Mouse (Mus musculus): ENCODE data around the gene Tsc1. TPM values are rescaled to one million over a fixed set of nuclear protein-coding genes. Genes with fewer than 3 reads are reported as not detected.

The Tsc1 gene
- total and polyA plus RNA-seq, 3 experiments: 8.0 to 16.4 TPM; not detected in 1

GRCm38 (mm10) chr2:28617498-28618486, 23.2 kb upstream of the Tsc1 start (continued):
- TF ChIP-seq POLR2A (IDR thresholded peaks at IDR 0.05; ENCODE audit: control insufficient read depth in 1 of 2, insufficient read depth in 1 of 2, low read depth in 1 of 2, low read length in 2 of 2, poor library complexity in 1 of 2) (peak in 1 of 2 experiments; percentile 15; a peak in 1 of 4 replicates), EP300 (IDR thresholded peaks at IDR 0.05; ENCODE audit: low read depth in 1 of 2, low read length in 2 of 2) (peak in 1 of 2 experiments; percentile 44; a peak in 2 of 4 replicates), USF1 (IDR thresholded peaks at IDR 0.05; ENCODE audit: low read depth, low read length) (no peak), TBP (IDR thresholded peaks at IDR 0.05; ENCODE audit: low read depth, low read length) (0 out of 2 replicates have a peak, but pooled peaks have one; percentile 28)

GRCm38 (mm10) chr2:28618777-28619336, 22.2 kb upstream of the Tsc1 start:
- H3K27ac ChIP-seq (ENCODE audit: control insufficient read depth, low read depth, low read length): peak overlapping the region; percentile 97
- peak; percentile 59 for DNase-seq (ENCODE audit: low read depth, low spot score)
- H3K4me1 ChIP-seq (ENCODE audit: control insufficient read depth in 1 of 2, insufficient read depth in 2 of 2, low read length in 2 of 2): peaks cover 5 to 54% of the 10 kb centered on the region in 2 experiments
- no peaks in the 10 kb centered on the region for H3K9me3 ChIP-seq (replicated peaks; ENCODE audit: insufficient read depth, low read length)
- H3K4me3 ChIP-seq (ENCODE audit: control insufficient read depth in 1 of 2, insufficient read depth in 1 of 2, low read depth in 2 of 2, low read length in 2 of 2): peak overlapping the region; percentile 88 to 89
- peak overlapping the region; percentile 95 for H3K9ac ChIP-seq (ENCODE audit: control insufficient read depth, low read depth, low read length, poor library complexity, severe bottlenecking)
- H3K27me3 ChIP-seq (ENCODE audit: control insufficient read depth in 1 of 2, insufficient read depth in 2 of 2, low read length in 2 of 2): no peaks in the 10 kb centered on the region
- peaks cover 10 to 48% of the 10 kb centered on the region in 2 experiments for H3K36me3 ChIP-seq (ENCODE audit: control insufficient read depth in 1 of 2, insufficient read depth in 2 of 2, low read length in 2 of 2)
- H3K79me2 ChIP-seq (ENCODE audit: control insufficient read depth, insufficient read depth, low read length, poor library complexity): peaks cover 53% of the 10 kb centered on the region
- TF ChIP-seq HCFC1 (IDR thresholded peaks at IDR 0.05; ENCODE audit: low read depth, low read length) (no peak), MAZ (IDR thresholded peaks at IDR 0.05; ENCODE audit: low read depth, low read length) (no peak), EP300 (IDR thresholded peaks at IDR 0.05; ENCODE audit: low read depth in 1 of 2, low read length in 2 of 2) (peak; percentile 67 to 76), ZKSCAN1 (IDR thresholded peaks at IDR 0.05; ENCODE audit: low read depth, low read length) (no peak), ELF1 (IDR thresholded peaks at IDR 0.05; ENCODE audit: low read depth, low read length) (no peak), MYC (IDR thresholded peaks at IDR 0.05; ENCODE audit: low read depth, low read length) (no peak; the same call in 1 of the 2 replicates), POLR2AphosphoS5 (IDR thresholded peaks at IDR 0.05; ENCODE audit: borderline replicate concordance, low read depth, low read length) (no peak), NELFE (IDR thresholded peaks at IDR 0.05; ENCODE audit: low read depth, low read length) (no peak), E2F4 (IDR thresholded peaks at IDR 0.05; ENCODE audit: borderline replicate concordance, low read depth, low read length) (no peak), UBTF (IDR thresholded peaks at IDR 0.05; ENCODE audit: borderline replicate concordance, insufficient read depth, low read depth, low read length) (no peak), CHD1 (IDR thresholded peaks at IDR 0.05; ENCODE audit: low read depth, low read length) (no peak), TBP (IDR thresholded peaks at IDR 0.05; ENCODE audit: low read depth, low read length) (0 out of 2 replicates have a peak, but pooled peaks have one; percentile 5), ZC3H11A (IDR thresholded peaks at IDR 0.05; ENCODE audit: low read depth, low read length) (no peak), RAD21 (IDR thresholded peaks at IDR 0.05; ENCODE audit: low read depth, low read length) (no peak), CHD2 (IDR thresholded peaks at IDR 0.05; ENCODE audit: low read length) (no peak), USF1 (IDR thresholded peaks at IDR 0.05; ENCODE audit: low read depth, low read length) (no peak), NRF1 (IDR thresholded peaks at IDR 0.05; ENCODE audit: insufficient read depth, low read depth, low read length, poor library complexity, severe bottlenecking) (no peak), SIN3A (IDR thresholded peaks at IDR 0.05; ENCODE audit: low read length) (peak; percentile 48), RCOR1 (IDR thresholded peaks at IDR 0.05; ENCODE audit: low read depth, low read length) (peak; percentile 98), GABPA (IDR thresholded peaks at IDR 0.05; ENCODE audit: low read depth, low read length) (no peak), MYB (IDR thresholded peaks at IDR 0.05; ENCODE audit: low read depth, low read length) (peak; percentile 62; the same call in 1 of the 2 replicates), ETS1 (IDR thresholded peaks at IDR 0.05; ENCODE audit: low read depth, low read length) (0 out of 2 replicates have a peak, but pooled peaks have one; percentile 12), MAX (IDR thresholded peaks at IDR 0.05; ENCODE audit: low read length) (no peak), CTCF (IDR thresholded peaks at IDR 0.05 in 2 of 3, conservative IDR thresholded peaks at IDR 0.05 in 1 of 3; ENCODE audit: control insufficient read depth in 1 of 3, insufficient read depth in 1 of 3, low read depth in 2 of 3, low read length in 3 of 3, poor library complexity in 1 of 3, severe bottlenecking in 1 of 3) (no peak), SMC3 (IDR thresholded peaks at IDR 0.05; ENCODE audit: low read depth, low read length) (no peak), GATA1 (IDR thresholded peaks at IDR 0.05; ENCODE audit: low read depth, low read length) (peak; percentile 55), TAL1 (IDR thresholded peaks at IDR 0.05; ENCODE audit: low read length) (0 out of 2 replicates have a peak, but pooled peaks have one; percentile 28), TCF12 (IDR thresholded peaks at IDR 0.05; ENCODE audit: low read depth, low read length) (0 out of 2 replicates have a peak, but pooled peaks have one; percentile 24), ZNF384 (IDR thresholded peaks at IDR 0.05; ENCODE audit: low read depth, low read length) (no peak), KAT2A (conservative IDR thresholded peaks at IDR 0.05; ENCODE audit: low read depth, low read length) (no peak), ZMIZ1 (IDR thresholded peaks at IDR 0.05; ENCODE audit: low read depth, low read length) (0 out of 2 replicates have a peak, but pooled peaks have one; percentile 12)

All from MEL (cell line).